Mouse (Mus musculus): ENCODE results near the gene Scube2.

Gene Scube2

DNA sequence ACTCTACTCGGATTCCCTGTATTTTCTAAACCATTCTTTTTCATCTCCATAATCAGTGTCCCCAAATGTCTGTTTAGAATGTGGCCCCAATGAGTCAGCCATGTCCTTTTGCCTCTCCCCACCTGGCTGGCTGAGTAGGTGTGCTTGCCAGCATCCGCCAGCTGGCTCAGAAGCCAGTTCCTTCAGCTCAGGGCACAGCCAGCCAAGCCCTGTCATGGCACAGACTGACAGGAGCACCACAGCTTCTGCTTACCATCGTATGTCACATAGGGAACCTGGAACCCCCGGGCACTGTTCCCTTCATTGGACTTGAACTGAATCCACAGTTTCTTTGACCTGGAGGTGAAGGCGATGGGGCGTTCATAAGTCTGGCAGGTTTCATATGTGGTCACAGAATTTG, 61.1 kb downstream of the Scube2 start:
- DNase-seq (ENCODE audit: extremely low read depth, insufficient read length, low spot score), result peak; percentile 38

DNA sequence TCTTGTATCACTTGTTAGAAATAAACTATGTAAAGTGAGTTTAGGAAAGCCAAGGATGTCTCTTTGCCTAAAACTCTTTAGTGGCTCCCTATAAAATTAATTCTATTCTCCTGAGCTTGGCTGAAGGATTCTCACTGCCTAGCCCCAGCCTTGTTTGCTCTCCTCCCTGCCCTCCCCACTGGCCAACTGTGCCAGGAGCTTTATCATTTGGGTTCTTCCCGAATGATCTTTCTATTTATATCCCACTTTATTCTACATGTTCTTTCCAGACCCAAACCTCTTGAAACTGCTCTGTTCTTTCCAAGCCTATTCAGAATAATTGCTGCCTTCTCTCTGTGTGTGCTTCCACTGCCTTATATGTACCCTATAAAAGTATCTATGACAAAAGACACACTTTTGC, 62.0 kb downstream of the Scube2 start:
- DNase-seq (ENCODE audit: extremely low read depth, insufficient read length, low spot score), result no peak

DNA sequence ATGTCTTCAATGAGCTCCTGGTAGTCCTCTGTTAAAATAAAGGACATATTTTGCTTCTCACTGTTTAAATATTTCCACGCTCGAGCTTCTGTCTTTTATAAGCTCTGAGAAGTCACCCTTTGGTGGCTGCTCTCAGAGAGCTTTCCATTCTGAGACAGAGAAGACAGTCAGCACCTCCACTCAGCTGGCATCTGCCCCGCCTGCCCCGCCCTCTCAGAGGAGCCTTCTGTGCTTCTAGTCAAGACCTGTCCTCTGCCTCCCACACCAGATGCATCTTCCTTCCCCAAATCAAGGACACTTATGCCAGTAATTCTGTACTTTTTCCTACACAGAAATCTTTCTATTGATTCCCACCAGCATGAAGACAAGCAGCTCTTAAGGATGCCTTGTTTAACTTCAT, 64.9 kb downstream of the Scube2 start:
- no peak for DNase-seq (ENCODE audit: extremely low read depth, insufficient read length, low spot score)

DNA sequence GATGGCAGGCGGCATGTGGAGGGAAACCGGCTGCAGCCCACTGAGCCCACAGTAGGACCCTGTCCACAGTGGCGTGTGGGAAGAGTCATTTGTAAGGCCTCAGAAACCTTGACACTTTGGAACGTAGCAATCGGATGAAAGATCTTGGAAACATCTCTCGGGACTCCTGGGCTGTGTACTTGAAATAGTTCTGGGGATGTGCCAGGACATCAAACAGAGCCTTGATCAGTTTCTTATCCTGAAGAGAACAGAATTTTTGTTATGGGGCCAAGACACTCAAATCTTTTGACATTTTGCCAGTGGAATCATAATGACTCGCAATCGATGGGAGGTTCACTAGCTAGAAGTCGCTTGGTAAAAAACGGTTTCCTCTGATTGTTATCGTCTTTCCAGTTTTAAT, 66.3 kb downstream of the Scube2 start:
- DNase-seq (ENCODE audit: extremely low read depth, insufficient read length, low spot score), result no peak

DNA sequence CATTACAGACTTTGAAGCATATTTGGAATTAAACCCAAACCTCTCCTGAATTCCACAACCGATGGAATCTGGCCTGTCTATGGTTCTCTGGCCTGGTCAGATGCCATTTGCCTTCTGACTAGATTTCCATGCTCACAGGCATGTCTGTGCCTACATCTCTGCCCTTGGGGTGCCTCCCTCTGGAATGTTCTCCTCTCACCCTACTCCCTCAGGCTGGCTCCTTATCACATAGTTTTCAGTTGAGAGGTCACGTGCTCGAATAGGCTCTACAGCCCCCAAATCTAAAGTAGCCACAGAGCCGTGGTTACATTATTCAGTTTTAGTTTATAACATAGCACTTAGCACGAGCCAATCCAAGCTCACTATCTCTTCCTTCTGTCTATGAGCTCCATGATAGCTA, 69.9 kb downstream of the Scube2 start:
- DNase-seq (ENCODE audit: extremely low read depth, insufficient read length, low spot score), result no peak

DNA sequence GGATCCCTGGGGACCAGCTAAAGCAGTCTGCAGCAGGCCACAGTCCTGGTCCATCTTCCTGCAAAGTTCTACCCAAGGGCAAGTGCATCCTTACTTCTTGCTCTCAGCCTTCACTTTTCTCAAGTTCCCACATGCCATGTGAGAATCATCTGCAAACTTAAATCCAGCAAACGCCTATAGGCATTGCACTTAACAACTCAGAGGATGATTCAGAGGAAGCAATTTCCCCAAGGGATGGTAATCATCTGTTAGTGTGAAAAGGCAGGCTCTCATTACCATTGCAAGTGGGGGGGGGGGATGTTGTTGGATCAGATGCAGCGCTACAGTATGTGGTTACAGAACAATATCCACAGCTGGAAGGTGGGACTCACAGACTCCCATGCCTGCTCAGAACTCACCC, 70.9 kb downstream of the Scube2 start:
- DNase-seq (ENCODE audit: extremely low read depth, insufficient read length, low spot score), result no peak

DNA sequence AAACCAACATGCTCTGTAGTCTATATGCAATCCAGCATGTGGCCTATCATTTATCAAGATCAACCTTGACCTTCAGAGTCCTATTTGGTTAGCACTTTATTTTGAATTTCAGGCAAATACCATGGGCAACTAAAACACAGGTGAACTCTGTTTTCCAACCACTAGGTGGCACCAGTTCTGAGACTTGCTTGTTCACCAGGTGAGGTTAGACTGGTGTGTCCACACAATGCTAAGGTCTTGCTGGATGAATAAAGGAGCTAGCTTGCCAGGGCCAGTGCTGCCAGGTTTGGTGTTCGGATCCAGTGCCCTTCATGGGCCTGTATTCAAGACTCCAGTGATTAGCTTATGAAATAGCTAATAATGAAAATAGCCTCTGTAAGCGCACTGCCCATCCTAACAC, 72.7 kb downstream of the Scube2 start:
- no peak for DNase-seq (ENCODE audit: extremely low read depth, insufficient read length, low spot score)

DNA sequence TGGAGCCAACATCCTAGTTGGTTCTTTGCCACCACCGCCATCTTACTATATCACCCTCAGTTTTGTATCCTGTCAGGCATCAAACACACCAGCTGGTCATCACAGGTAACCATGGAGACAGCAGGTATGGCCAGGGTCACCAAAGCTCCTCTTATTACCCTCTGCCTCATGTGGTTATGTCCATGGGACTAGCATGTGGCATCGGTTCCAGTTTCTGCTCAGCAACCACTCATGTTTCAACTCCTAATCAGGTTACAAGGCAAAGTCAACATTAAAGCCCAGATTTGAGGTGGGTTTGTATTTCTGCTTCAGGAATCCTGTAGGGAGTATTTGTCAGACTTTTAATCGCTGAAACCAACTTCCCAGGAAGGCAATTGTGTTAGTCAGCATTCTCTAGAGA, 74.7 kb downstream of the Scube2 start:
- DNase-seq (ENCODE audit: extremely low read depth, insufficient read length, low spot score), result no peak

DNA sequence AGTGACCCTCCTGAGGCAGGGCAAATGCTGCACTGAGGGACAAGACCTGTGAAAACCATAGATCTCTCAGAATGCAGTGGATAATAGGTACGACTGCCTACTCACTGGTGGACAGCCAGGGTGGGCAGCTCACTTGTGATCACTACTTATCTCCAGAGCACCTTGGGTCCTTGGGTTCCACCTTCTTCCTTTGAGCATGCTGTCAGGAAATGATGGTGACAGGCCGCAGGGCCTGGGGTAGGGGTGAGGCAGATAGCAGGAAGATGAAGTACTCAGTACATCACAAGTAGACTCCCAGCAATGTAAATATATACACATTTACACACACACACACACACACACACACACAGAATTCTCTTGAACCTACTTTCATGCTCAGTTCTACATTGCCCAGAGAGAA, 77.6 kb downstream of the Scube2 start:
- DNase-seq (ENCODE audit: extremely low read depth, insufficient read length, low spot score), result no peak

DNA sequence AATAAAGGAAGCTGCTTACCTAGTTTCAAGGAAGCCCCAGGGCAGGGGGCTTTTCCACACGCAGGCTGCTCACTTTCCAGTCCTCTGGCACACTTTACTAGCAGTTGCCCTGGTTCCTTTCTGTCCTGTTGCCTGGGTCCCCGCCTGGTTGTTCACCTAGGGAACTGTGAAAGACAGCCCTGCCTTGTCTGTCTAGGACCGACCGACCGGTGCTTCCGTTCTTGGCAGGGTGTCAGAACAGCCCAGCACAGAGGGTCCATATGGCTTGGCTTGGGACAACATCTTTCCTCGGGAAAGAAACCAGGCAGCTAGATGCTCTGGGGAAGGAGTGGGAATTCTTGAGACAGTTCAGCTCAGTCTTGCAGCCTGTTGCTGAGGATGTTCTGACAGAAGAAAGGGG, 82.2 kb downstream of the Scube2 start:
- no peak for DNase-seq (ENCODE audit: extremely low read depth, insufficient read length, low spot score)

DNA sequence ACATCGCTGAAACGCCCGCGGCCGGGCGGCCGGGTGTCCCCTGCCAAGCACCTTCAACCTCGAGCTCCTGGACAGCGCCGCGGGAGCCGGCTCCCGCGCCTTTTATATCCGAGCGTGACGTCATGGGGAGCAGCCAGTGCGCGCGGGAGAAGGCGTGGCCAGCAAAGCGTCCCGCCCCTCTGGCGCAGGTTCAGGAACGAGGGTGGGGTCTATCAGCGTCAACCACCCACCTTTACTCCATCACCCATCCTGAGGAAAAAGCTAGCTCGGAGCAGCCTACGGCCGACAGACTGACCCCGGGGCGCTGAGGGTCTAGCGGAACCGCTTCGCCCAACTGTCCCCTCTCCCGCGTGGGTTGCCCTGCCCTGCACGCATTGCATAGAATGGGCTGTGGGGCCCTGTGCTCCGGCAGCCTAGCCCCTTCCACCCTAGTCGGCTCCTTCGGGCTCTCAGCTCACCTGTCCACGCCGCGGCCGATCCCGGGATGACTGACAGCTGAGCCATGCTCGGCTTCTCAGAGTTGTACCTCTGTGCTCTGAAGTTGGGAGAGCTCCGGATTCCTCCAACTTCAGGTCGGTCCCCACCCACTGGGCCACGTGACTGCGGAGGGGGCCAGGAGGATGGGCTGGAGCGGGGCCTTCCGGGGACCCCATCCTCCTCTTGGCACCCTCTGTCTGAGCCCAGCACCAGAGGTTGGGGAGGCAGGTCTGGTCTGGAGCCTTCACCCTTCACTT, 83.8 kb downstream of the Scube2 start, which contains the start of gene Nrip3:
TSS of gene Nrip3 (minus strand) at position 556 of the 734 bp plus-strand sequence.
- no peak for DNase-seq (ENCODE audit: extremely low read depth, insufficient read length, low spot score)

DNA sequence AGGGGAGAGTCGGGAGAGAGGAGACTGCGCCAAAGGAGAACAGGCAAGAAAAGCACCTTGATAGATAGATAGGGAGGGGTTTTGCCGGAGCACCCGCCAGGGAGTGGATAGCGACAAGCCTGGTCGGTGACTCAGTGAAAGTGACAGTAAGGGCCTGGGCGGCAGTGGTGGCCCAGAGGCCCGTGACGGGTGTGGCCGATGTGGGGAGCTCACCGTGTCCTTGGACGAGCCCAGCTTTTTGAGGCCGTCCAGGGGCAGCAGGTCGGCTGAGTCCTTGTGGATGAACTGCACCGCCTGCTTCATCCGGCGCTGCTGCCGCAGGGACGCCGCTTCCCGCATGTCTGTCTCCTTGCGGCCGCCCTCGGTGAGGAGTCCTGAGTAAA, 84.4 kb downstream of the Scube2 start:
- DNase-seq (ENCODE audit: extremely low read depth, insufficient read length, low spot score), result no peak

DNA sequence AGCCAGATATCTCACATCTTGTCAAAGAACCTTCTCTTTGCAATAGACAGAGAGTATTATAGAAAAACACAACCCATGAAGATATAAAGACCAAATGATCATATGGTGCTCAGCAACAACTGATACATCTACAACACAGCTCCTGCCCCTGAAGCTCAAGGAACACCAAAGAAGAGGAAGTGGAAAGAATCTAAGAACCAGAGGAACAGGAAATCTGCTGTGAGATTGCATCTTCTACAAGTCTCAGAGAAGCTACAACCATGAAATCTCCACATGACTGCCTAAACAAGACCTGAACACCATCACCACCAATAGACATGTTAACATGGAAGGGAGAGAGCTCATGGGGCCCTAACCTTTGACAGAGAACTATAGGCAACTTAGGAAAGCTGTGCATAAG, 93.2 kb downstream of the Scube2 start:
- no peak for DNase-seq (ENCODE audit: extremely low read depth, insufficient read length, low spot score)

DNA sequence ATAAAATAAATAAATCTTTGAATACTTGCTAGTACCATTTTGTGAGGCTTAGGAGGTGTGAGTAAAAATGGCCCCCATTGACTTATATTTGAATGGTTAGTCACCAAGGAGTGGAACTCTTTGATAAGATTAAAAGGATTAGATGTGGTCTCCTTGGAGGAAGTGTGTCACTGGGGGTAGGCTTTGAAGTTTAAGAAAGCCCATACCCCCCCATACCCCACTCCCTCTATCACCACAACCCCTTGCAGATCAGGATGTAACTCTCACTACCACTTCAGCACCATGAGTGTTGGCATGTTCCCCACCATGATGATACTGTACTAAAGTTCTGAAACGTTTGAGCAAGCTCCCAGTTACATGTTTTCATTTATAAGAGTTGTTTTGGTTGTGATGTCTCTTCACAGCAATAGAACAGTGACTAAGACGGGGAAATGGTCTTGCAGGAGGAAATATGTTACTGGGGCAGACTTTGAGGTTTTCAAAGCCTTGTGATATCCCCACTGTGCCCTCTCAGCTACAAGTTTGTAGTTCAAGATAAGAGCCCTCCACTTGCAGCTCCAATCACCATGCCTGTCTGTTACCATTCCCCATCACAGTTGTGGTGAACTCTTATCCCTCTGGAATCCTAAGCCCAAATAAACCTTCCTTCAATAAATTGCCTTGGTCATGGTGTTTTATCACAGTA, 96.6 kb downstream of the Scube2 start:
- no peak for DNase-seq (ENCODE audit: extremely low read depth, insufficient read length, low spot score)

DNA sequence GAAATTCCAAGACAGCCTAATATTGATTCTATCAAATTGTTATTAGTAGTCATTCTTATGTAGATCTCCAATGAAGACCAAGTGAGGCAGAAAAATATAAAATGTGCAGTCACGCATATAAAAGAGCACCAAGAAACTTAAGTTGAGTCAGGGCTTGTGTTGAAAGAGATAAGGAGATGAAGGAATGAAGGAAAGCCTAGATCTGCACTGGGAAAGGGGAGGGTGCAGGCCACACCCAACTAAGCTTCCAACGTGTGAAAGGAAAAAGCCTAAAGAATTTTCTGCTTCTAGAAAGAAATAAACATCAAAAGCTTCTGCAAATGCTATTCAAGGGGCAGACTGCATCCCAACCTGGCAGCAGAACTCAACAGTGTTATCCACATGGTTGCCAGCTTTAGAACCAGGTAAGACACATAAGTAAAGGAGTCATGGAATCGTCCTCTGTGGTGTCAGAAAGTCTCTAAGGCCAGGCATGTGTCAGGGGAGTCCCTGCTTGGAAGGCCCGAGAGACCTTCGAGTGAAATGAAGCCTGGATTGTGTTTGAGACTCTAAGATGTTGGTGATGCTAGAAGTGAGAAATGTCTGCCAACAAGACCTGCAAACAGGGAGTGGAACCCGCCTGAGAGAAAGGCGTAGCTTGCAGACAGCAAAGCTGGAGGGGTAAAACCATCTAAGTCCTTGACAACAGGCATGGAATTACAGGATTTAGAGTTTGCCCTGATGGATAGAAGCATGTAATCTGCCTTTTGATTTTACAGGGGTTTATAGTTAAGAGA, 97.7 kb downstream of the Scube2 start:
- no peak for DNase-seq (ENCODE audit: extremely low read depth, insufficient read length, low spot score)

DNA sequence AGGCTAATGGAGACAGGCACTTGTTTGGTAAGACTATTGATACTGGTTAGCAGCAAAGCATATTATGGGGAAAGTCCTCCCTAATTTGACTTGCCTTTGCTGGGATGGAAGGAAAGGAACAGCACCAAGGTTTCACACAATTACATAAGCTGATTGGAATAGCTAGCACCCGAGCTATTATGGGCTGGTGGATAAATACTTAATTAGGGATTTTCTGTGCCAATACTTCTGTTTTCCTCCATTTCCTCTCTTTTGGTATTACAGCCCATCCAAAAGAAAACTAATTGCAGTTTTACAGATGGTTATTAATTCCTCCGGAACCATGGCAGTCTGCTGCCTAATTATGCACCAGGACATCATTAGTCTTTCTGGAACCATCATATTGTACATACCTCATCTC, 101.5 kb downstream of the Scube2 start:
- no peak for DNase-seq (ENCODE audit: extremely low read depth, insufficient read length, low spot score)

DNA sequence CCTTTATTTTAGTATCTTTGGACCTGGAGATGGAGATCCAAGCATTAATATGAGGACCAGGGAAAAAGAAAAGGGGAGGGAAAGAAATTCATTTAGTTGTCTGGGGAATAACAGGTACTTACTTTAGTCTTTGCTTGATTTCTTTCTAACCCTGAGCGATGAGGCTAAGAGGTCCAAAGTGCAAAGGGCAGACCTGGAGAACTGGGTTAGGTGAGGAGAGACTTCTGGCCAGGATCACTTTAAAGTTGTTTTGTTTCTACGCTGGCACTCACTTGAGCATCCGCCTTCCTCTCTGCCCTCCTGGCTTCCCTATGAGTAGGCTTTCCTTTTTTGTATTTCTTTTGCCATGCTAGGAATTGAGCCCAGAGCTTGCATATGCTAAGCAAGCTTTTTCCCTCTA, 109.2 kb downstream of the Scube2 start:
- no peak for DNase-seq (ENCODE audit: extremely low read depth, insufficient read length, low spot score)

DNA sequence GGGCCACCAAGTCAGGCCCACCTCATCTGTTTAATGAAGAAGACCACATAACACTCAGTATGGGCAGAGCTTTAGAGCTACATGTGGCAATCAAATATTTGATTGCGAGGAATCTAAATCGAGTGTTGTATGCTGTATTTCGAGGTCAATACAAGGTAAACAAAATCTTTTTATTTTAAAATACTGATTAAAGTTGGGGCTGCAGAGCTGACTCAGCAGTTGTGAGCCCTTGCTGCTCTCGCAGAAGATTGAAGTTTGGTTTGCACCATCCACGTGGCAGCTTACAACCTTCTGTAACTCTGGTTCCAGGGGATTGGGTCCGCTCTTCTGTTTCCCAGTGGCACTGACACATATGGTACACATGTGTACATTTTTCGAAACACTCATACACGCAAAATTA, 111.4 kb downstream of the Scube2 start:
- DNase-seq (ENCODE audit: extremely low read depth, insufficient read length, low spot score), result no peak

DNA sequence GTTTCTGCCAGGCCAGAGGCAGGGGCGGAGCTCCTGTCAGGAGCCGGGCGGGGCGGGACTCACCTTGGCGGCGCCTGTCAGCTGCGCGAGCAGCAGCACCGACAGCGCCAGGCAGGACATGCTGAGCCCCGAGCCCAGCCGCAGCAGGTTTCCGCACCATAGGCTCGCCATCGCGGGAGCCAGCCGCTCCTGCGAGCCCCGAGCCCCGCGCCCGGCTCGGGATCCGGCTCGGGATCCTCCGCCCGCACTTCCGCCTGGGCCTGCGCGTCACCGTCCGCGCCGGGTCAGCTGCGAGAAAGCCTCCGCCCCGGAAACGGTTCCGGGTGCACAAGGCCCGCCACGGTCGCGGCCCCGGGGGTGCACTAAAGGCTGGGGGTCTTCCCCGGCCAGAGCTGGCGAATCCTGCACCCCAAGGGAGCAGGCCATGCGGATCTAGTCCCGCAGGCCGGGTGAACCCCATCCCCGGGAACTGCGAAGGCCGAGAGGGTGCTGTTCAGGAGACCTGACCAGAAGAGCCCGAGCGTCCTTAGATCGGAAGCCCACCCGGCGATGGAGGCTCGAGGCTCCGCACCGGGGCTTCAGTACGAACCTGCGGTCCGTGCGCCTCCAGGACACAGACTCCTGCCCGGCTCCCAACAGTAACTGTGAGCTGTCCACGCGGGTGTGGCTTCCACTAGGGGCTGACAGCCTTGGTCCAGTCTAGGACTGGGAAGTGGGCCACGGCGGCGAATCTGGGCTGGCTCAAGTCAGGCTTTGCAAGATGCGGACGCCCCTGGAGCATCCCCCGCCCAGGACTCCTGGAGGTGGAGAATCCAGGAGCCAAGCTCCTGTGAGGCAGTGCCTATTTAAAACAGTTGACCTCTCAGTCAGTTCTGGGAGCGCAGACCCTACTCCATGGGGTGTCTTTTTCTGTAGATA, 113.2 kb downstream of the Scube2 start, which contains the start of gene Tmem9b:
TSS of gene Tmem9b (minus strand) at position 868 of the 918 bp plus-strand sequence.
- DNase-seq (ENCODE audit: extremely low read depth, insufficient read length, low spot score), result peak; percentile 85

DNA sequence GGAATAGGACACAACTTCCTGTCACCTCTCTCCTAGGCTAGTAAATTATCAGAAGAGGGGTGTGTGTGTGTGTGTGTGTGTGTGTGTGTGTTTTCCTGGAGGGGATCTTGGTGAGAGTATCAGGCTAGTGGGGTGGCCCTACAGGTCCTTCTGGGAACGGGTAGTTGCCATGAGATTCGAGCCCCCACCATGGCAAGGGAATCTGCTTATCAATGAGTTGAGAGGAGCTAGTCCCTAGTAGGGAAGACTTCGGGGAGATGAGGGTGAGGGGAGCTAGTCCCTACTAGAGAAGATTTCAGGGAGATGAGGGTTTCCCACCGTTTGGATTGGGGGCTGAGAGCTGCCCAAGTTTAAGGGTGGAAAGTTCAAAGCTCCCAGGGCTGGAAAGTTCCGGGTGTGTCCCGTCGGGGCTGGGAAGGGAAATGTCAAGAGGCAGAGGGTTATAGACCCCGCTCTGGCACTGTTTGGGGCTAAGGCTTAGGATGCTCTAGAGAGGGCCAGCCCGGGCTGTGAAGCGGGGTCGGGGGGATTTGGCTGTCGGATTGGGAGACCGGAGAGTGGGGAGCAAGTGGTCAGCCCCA, 114.0 kb downstream of the Scube2 start:
- DNase-seq (ENCODE audit: extremely low read depth, insufficient read length, low spot score), result no peak

Data from 3134 (cell line).